Mouse (Mus musculus) MEL-GATA-1-ER (cell line): ENCODE measurements around the gene Fank1.

ENCODE experiments used
- DNase-seq: peaks from one replicate; pipeline ENCODE4 v3.0.0-alpha.2; 2012; ENCODE audit warnings: low read depth; ENCODE audit errors: extremely low read depth

Fank1 gene

GRCm38 (mm10) chr7:133891298-133891697 lies 114.6 kb downstream of the Fank1 start:
- DNase-seq = no peak

- DNase-seq = no peak
Measured at GRCm38 (mm10) chr7:133891796-133892195, 115.1 kb downstream of the Fank1 start.

GRCm38 (mm10) chr7:133899391-133899790 lies 122.7 kb downstream of the Fank1 start:
- no peak for DNase-seq

GRCm38 (mm10) chr7:133908966-133909365 lies 132.3 kb downstream of the Fank1 start:
- DNase-seq = no peak

- DNase-seq = no peak
Measured at GRCm38 (mm10) chr7:133909833-133910375, 133.2 kb downstream of the Fank1 start.

GRCm38 (mm10) chr7:133911881-133912280 lies 135.2 kb downstream of the Fank1 start:
- no peak for DNase-seq

- no peak for DNase-seq
Measured at GRCm38 (mm10) chr7:133916230-133916629, 139.6 kb downstream of the Fank1 start.

GRCm38 (mm10) chr7:133919306-133919705 lies 142.6 kb downstream of the Fank1 start:
- DNase-seq = no peak

GRCm38 (mm10) chr7:133919918-133920317 lies 143.3 kb downstream of the Fank1 start:
- no peak for DNase-seq

- DNase-seq = no peak
Measured at GRCm38 (mm10) chr7:133920724-133921123, 144.1 kb downstream of the Fank1 start.

- DNase-seq = no peak
Measured at GRCm38 (mm10) chr7:133921291-133921690, 144.6 kb downstream of the Fank1 start.

GRCm38 (mm10) chr7:133923994-133924393 lies 147.3 kb downstream of the Fank1 start:
- DNase-seq = no peak

- no peak for DNase-seq
Measured at GRCm38 (mm10) chr7:133925771-133926170, 149.1 kb downstream of the Fank1 start.

- DNase-seq = no peak
Measured at GRCm38 (mm10) chr7:133928981-133929380, 152.3 kb downstream of the Fank1 start.
